Mouse (Mus musculus): ENCODE measurements at regions not wholly inside any gene's neighbourhood (a gene's known extent, or its start where the extent isn't known, plus 50 kb on each side); places are given as distances from the start of the nearest gene placed in this dataset.

DNA sequence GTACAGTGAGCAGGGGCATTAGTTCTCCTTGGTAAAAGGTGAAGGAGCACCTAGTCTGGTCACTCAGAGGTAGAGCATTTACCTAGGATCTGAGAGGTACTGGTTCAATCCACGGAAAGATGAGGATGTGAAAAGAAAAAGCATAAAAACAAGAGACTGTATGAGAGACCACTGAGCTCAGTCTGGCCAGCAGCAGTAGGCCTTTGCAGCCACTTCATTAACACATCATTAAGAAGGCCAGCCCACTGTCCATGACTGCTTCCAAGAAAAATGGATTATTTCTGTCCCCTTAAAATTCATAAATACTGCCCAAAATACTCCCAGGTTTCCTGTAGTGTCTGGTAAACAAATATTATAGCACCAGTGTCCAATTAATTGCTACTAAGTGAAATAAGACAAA lies 499.3 kb upstream of the 4930578C19Rik start:
- no peak for ATAC-seq (replicated peaks; ENCODE audit: insufficient number of reproducible peaks, low FRiP score, low TSS enrichment, low read depth)
- DNase-seq (ENCODE audit: low spot score) = no peak
- Histone ChIP-seq H3K4me2 (ENCODE audit: low read depth, low read length) (no peak overlapping the region), H3K4me3 (ENCODE audit: low read depth, low read length) (no peak overlapping the region), H3K9me3 (replicated peaks; ENCODE audit: control insufficient read depth, low read length) (no peaks in the 10 kb centered on the region), H3K27ac (replicated peaks; ENCODE audit: low read depth, low read length) (no peak overlapping the region), H3K27me3 (ENCODE audit: control insufficient read depth, insufficient read depth, low read length) (no peaks in the 10 kb centered on the region), H3K4me1 (ENCODE audit: control insufficient read depth, insufficient read depth, low read length) (no peaks in the 10 kb centered on the region), H3K36me3 (replicated peaks; ENCODE audit: control insufficient read depth, insufficient read depth, low read depth, low read length) (no peaks in the 10 kb centered on the region), H3K9ac (replicated peaks; ENCODE audit: low read length) (no peak overlapping the region)
- 91% methylated on average over 1 of the region's 1 CpGs for whole genome bisulfite sequencing

DNA sequence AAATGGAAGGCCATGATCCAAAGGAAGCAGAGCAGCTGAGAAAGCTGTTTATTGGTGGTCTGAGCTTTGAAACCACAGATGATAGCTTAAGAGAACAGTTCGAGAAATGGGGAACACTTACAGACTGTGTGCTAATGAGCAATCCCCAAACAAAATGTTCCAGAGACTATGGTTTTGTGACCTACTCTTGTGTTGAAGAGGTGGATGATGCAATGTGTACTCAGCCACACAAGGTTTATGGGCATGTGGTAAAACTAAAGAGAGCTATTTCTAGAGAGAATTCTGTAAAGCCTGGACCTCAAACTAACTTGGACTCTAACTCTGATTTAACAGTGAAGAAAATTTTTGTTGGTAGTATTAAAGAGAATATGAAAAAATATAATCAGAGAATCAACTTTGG lies 481.4 kb upstream of the 4930578C19Rik start:
- Histone ChIP-seq H3K4me3 (ENCODE audit: low read depth, low read length) (no peak overlapping the region), H3K4me1 (ENCODE audit: control insufficient read depth, insufficient read depth, low read length) (no peaks in the 10 kb centered on the region), H3K36me3 (replicated peaks; ENCODE audit: control insufficient read depth, insufficient read depth, low read depth, low read length) (no peaks in the 10 kb centered on the region), H3K4me2 (ENCODE audit: low read depth, low read length) (no peak overlapping the region), H3K9me3 (replicated peaks; ENCODE audit: control insufficient read depth, low read length) (no peaks in the 10 kb centered on the region), H3K27ac (replicated peaks; ENCODE audit: low read depth, low read length) (no peak overlapping the region), H3K27me3 (ENCODE audit: control insufficient read depth, insufficient read depth, low read length) (no peaks in the 10 kb centered on the region), H3K9ac (replicated peaks; ENCODE audit: low read length) (no peak overlapping the region)
- DNase-seq (ENCODE audit: low spot score) (no peak), ATAC-seq (replicated peaks; ENCODE audit: insufficient number of reproducible peaks, low FRiP score, low TSS enrichment, low read depth) (no peak)
- 96% methylated on average over 1 of the region's 1 CpGs for WGBS

DNA sequence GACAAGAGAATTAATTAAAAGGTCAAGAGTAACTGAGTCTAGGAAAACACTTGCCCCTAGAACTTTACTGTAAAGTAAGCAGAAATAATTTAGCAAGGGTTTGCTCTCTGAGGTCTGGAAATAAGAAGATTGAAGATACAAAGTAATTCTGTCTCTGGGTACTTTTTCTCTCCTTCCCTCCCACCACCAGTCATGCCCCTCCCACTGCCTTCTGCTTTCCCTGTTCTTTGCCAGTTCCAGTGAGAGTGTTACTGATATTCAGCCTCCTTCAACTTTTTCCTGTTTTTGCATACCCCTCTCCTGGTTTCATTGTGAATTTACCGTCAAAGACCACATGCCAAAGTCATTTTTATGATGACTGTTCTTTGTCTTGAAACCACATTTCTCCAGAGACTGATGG lies 472.1 kb upstream of the 4930578C19Rik start:
- H3K4me3 ChIP-seq (ENCODE audit: low read depth, low read length) = no peak overlapping the region
- H3K9ac ChIP-seq (replicated peaks; ENCODE audit: low read length) = no peak overlapping the region
- no peak overlapping the region for H3K27ac ChIP-seq (replicated peaks; ENCODE audit: low read depth, low read length)
- DNase-seq (ENCODE audit: low spot score) (no peak), ATAC-seq (replicated peaks; ENCODE audit: insufficient number of reproducible peaks, low FRiP score, low TSS enrichment, low read depth) (no peak)
- no peaks in the 10 kb centered on the region for H3K36me3 ChIP-seq (replicated peaks; ENCODE audit: control insufficient read depth, insufficient read depth, low read depth, low read length)
- H3K9me3 ChIP-seq (replicated peaks; ENCODE audit: control insufficient read depth, low read length) = no peaks in the 10 kb centered on the region
- H3K4me1 ChIP-seq (ENCODE audit: control insufficient read depth, insufficient read depth, low read length) = no peaks in the 10 kb centered on the region
- WGBS = 65% methylated on average over 1 of the region's 1 CpGs
- no peak overlapping the region for H3K4me2 ChIP-seq (ENCODE audit: low read depth, low read length)
- H3K27me3 ChIP-seq (ENCODE audit: control insufficient read depth, insufficient read depth, low read length) = no peaks in the 10 kb centered on the region

DNA sequence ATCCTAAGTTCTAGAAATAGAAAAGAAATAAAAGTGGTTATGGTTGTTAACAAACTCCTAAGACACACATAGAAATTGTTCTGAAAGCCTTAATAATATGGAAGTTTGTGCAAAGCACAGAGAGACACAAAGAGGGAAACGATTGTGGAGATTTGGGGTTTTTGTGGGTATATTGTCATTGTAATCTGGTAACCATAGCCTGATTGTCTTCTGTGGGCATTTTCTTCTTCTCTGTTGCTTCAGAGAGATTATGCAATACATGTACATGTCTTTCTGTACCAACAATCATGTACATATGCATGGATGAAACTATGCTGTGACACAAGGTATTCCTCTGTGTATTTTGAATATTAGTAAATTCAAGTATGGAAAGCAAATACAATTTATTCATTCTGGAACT lies 461.9 kb upstream of the 4930578C19Rik start:
- ATAC-seq (replicated peaks; ENCODE audit: insufficient number of reproducible peaks, low FRiP score, low TSS enrichment, low read depth) (no peak), DNase-seq (ENCODE audit: low spot score) (no peak)
- Histone ChIP-seq H3K4me2 (ENCODE audit: low read depth, low read length) (no peak overlapping the region), H3K27ac (replicated peaks; ENCODE audit: low read depth, low read length) (no peak overlapping the region), H3K27me3 (ENCODE audit: control insufficient read depth, insufficient read depth, low read length) (no peaks in the 10 kb centered on the region), H3K4me1 (ENCODE audit: control insufficient read depth, insufficient read depth, low read length) (no peaks in the 10 kb centered on the region), H3K9me3 (replicated peaks; ENCODE audit: control insufficient read depth, low read length) (no peaks in the 10 kb centered on the region), H3K4me3 (ENCODE audit: low read depth, low read length) (no peak overlapping the region), H3K9ac (replicated peaks; ENCODE audit: low read length) (no peak overlapping the region), H3K36me3 (replicated peaks; ENCODE audit: control insufficient read depth, insufficient read depth, low read depth, low read length) (no peaks in the 10 kb centered on the region)
- 68% methylated on average over 1 of the region's 1 CpGs for WGBS

DNA sequence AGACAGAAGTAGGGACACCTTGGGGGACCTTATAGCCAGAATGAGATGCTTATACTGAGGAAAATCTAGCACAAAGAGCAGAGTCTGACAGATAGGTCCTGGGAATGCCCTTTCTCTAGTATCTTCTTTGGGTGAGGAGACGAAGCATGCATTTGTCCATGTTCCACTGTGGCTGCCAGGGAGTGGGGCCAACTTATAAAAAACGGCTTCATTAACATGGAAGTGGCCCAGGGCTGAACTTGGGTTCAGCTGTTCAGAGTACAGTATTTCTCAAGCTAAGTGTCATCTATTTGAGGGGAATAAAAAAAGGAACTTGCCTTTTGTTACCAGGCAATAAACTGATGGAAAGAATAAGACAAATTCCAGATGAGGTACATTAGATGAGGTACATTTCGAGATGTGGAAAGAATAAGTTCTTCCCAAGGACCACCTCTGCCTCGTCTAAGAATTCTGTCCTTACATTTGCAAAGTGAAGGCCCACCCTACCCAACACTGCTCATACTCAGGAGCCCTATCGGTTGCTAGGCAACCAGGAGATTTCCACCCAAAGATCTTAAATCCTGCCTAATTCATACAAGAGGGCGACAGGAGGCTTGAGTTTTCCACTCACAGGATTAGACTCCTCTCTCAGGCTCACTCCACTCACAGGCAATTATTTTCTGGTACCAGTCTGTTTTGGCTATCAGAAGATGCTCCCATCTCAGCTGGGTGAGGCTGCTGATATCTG lies 460.3 kb upstream of the 4930578C19Rik start:
- ATAC-seq (replicated peaks; ENCODE audit: insufficient number of reproducible peaks, low FRiP score, low TSS enrichment, low read depth) (no peak), DNase-seq (ENCODE audit: low spot score) (no peak)
- Histone ChIP-seq H3K4me2 (ENCODE audit: low read depth, low read length) (no peak overlapping the region), H3K9me3 (replicated peaks; ENCODE audit: control insufficient read depth, low read length) (no peaks in the 10 kb centered on the region), H3K4me3 (ENCODE audit: low read depth, low read length) (no peak overlapping the region), H3K27me3 (ENCODE audit: control insufficient read depth, insufficient read depth, low read length) (no peaks in the 10 kb centered on the region), H3K9ac (replicated peaks; ENCODE audit: low read length) (no peak overlapping the region), H3K36me3 (replicated peaks; ENCODE audit: control insufficient read depth, insufficient read depth, low read depth, low read length) (no peaks in the 10 kb centered on the region), H3K27ac (replicated peaks; ENCODE audit: low read depth, low read length) (no peak overlapping the region), H3K4me1 (ENCODE audit: control insufficient read depth, insufficient read depth, low read length) (no peaks in the 10 kb centered on the region)
- WGBS = 67% methylated on average over 6 of the region's 6 CpGs

DNA sequence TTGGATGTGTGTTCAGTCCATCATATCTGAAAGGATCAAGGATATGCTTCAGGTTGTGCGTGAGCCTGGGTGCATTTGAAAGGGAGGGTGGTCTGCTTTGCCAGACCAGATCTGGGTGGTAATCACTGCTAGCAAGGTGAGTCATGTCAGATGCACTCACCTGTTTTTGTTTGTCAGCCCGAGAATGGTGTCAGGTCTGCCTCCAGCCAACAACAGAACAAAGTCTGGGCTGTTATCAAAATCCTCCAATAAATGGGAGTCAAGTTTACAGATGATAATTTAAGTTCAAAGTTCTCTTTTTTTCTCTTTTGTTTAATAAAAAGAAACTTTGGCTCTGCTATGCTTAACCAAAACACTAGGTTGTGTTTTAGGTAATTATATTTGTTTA lies 421.6 kb upstream of the 4930578C19Rik start:
- Histone ChIP-seq H3K9me3 (replicated peaks; ENCODE audit: control insufficient read depth, low read length) (no peaks in the 10 kb centered on the region), H3K27me3 (ENCODE audit: control insufficient read depth, insufficient read depth, low read length) (no peaks in the 10 kb centered on the region), H3K4me2 (ENCODE audit: low read depth, low read length) (no peak overlapping the region), H3K4me1 (ENCODE audit: control insufficient read depth, insufficient read depth, low read length) (no peaks in the 10 kb centered on the region), H3K27ac (replicated peaks; ENCODE audit: low read depth, low read length) (no peak overlapping the region), H3K9ac (replicated peaks; ENCODE audit: low read length) (no peak overlapping the region), H3K36me3 (replicated peaks; ENCODE audit: control insufficient read depth, insufficient read depth, low read depth, low read length) (no peaks in the 10 kb centered on the region), H3K4me3 (ENCODE audit: low read depth, low read length) (no peak overlapping the region)
- DNase-seq (ENCODE audit: low spot score) = no peak
- ATAC-seq (replicated peaks; ENCODE audit: insufficient number of reproducible peaks, low FRiP score, low TSS enrichment, low read depth) = no peak
- WGBS = 79% methylated on average over 2 of the region's 2 CpGs

DNA sequence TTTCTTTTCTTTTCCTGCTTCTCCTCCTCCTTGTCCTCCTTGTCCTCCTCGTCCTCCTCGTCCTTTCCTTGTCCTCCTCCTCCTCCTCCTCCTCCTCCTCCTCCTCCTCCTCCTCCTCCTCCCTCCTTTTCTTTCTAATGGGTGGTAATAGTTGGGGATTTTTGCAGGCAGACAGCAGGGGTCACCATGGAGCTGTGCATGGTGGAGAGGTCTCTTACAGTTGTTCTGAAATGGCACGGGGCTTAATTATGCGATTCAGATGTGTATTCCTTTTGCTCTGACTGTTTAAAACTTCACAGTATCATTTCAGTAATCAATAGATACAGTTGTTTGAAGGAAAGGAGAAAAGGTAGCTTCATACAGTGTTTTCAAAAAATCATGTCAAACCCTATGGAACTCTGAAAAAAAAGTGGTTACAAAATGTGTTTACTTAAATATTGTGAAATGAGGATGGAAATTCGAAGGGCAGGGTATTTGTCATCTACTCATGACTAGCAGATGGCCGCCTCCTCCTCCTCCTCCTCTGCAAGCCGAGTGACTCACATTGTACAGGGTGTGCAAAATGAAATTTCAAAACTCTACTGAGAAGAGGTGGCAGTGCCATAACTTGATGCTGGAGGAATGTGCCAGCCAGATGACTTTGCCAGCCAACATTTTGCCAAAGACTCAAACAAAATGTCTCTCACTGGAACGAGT lies 421.0 kb upstream of the 4930578C19Rik start:
- no peaks in the 10 kb centered on the region for H3K36me3 ChIP-seq (replicated peaks; ENCODE audit: control insufficient read depth, insufficient read depth, low read depth, low read length)

DNA sequence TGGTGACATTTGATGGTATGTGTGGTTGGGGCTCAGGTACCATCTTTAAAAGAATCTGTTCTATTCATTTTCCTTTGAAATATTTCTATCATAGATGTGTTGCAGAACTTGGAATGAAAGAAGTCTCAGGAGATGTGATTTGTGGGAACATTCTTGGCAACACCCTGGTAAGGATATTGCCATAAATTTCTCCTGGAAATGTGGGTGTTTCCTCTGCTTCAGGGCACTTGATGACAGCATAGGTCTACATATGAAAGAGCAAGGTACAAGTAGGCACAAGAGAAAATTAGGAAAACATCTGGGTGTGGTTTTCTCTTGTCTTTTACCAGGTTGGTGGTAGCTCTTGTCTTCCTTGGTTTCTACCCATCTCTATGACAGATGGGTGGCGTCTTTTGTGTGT lies 414.5 kb upstream of the 4930578C19Rik start:
- WGBS = 60% methylated on average over 1 of the region's 1 CpGs
- Histone ChIP-seq H3K27ac (replicated peaks; ENCODE audit: low read depth, low read length) (no peak overlapping the region), H3K27me3 (ENCODE audit: control insufficient read depth, insufficient read depth, low read length) (no peaks in the 10 kb centered on the region), H3K4me2 (ENCODE audit: low read depth, low read length) (no peak overlapping the region), H3K36me3 (replicated peaks; ENCODE audit: control insufficient read depth, insufficient read depth, low read depth, low read length) (no peaks in the 10 kb centered on the region), H3K4me1 (ENCODE audit: control insufficient read depth, insufficient read depth, low read length) (no peaks in the 10 kb centered on the region), H3K4me3 (ENCODE audit: low read depth, low read length) (no peak overlapping the region), H3K9ac (replicated peaks; ENCODE audit: low read length) (no peak overlapping the region), H3K9me3 (replicated peaks; ENCODE audit: control insufficient read depth, low read length) (no peaks in the 10 kb centered on the region)
- ATAC-seq (replicated peaks; ENCODE audit: insufficient number of reproducible peaks, low FRiP score, low TSS enrichment, low read depth) (no peak), DNase-seq (ENCODE audit: low spot score) (no peak)

More for the DNA sequence above, 421.0 kb upstream of the 4930578C19Rik start:
- Histone ChIP-seq H3K27ac (replicated peaks; ENCODE audit: low read depth, low read length) (no peak overlapping the region), H3K4me3 (ENCODE audit: low read depth, low read length) (no peak overlapping the region), H3K4me1 (ENCODE audit: control insufficient read depth, insufficient read depth, low read length) (no peaks in the 10 kb centered on the region), H3K4me2 (ENCODE audit: low read depth, low read length) (no peak overlapping the region), H3K9me3 (replicated peaks; ENCODE audit: control insufficient read depth, low read length) (no peaks in the 10 kb centered on the region), H3K9ac (replicated peaks; ENCODE audit: low read length) (no peak overlapping the region), H3K27me3 (ENCODE audit: control insufficient read depth, insufficient read depth, low read length) (no peaks in the 10 kb centered on the region)
- 59% methylated on average over 8 of the region's 8 CpGs for WGBS
- ATAC-seq (replicated peaks; ENCODE audit: insufficient number of reproducible peaks, low FRiP score, low TSS enrichment, low read depth) (no peak), DNase-seq (ENCODE audit: low spot score) (peak; percentile 1)

Data from embryonic facial prominence, embryonic 11.5 days (tissue).